ENCODE assay signal across 8 mouse cellular contexts in the genomic region with DNA sequence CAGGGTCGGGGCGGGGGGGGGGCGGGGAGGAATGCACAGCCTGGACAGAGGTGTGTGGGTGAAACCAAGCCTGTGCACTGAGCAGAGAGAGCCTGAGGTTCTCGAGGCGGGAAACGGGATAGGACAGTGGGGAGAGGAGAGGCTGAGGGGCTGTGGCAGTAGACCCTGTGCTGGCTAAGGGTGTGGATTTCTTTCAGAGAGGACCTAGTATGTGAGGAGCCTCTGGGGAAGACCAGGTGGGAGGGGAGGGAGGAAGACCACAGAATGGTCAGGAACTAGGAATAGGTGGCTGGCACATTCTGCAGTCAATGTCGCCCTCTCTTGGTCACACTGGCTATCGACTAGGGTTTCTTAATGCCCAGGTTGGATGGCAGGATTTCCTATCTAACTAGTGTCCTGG. TPM values are rescaled to one million over a fixed set of nuclear protein-coding genes. Genes with fewer than 3 reads are reported as not detected.
A peak's percentile ranks its signal among the peaks of the same experiment; 100 is the strongest.
DNase-seq lines count a peak whose midpoint lies in the region; ATAC-seq and TF ChIP-seq lines count a peak whose summit lies in the region.
"Had no signal": no experiment of that assay in that cellular context is flagged by ENCODE, and none has a peak within 500 bp of the region (broad histone marks: within the 10 kb centered on the region; RNA-seq: fewer than 3 reads in every experiment).

No protein-coding gene starts in this region.

- peaks cover 41% of the 10 kb centered on the region for H3K27me3 ChIP-seq in G1E (ENCODE audit: insufficient read depth, low read length)
- H3K27me3 ChIP-seq in hindbrain, embryonic 11.5 days (ENCODE audit: control insufficient read depth, insufficient read depth, low read length), result peaks cover 3% of the 10 kb centered on the region

- H3K4me1 ChIP-seq in G1E (ENCODE audit: insufficient read depth, low read depth, low read length), result peaks cover 5% of the 10 kb centered on the region
- H3K4me1 ChIP-seq in hindbrain, embryonic 11.5 days (replicated peaks; ENCODE audit: control insufficient read depth, insufficient read depth, low read length), result peaks cover 3% of the 10 kb centered on the region

- no peak overlapping the region for H3K27ac ChIP-seq in hindbrain, embryonic 11.5 days (ENCODE audit: low read depth, low read length)
- H3K27ac ChIP-seq: heart, embryonic 13.5 days had no signal

- peak; percentile 45; the same call in 1 of the 2 replicates for TF ChIP-seq CTCF in G1E (IDR thresholded peaks at IDR 0.05; ENCODE audit: low read depth, low read length)

- WGBS in hindbrain, embryonic 11.5 days, result 41% methylated on average over 8 of the region's 8 CpGs

- no peak overlapping the region for H3K4me2 ChIP-seq in hindbrain, embryonic 11.5 days (replicated peaks; ENCODE audit: low read depth, low read length)
- H3K4me2 ChIP-seq: heart, embryonic 13.5 days had no signal

- H3K4me3 ChIP-seq in G1E (ENCODE audit: low read depth, low read length), result no peak overlapping the region
- no peak overlapping the region for H3K4me3 ChIP-seq in hindbrain, embryonic 11.5 days (ENCODE audit: low read depth, low read length)
- H3K4me3 ChIP-seq: heart, embryonic 13.5 days had no signal

- peak; percentile 26 for DNase-seq in G1E (ENCODE audit: low spot score)
- DNase-seq in adrenal gland, postnatal 14 days, result peak; percentile 80
- peak; percentile 25 for DNase-seq in fibroblast of lung, adult 2 months (ENCODE audit: low read depth)
- peak; percentile 84 for DNase-seq in hindbrain, embryonic 11.5 days (ENCODE audit: low spot score)
- peak; percentile 70 to 82 for DNase-seq in layer of hippocampus, postnatal 14 days (ENCODE audit: low spot score in 2 of 2)
- peak; percentile 75 for DNase-seq in right cerebral cortex, postnatal 4 days

- H3K9ac ChIP-seq in hindbrain, embryonic 11.5 days (ENCODE audit: low read depth, low read length), result no peak overlapping the region

- H3K36me3 ChIP-seq in G1E (replicated peaks), result no peaks in the 10 kb centered on the region
- no peaks in the 10 kb centered on the region for H3K36me3 ChIP-seq in hindbrain, embryonic 11.5 days (ENCODE audit: control insufficient read depth, insufficient read depth, low read length)
- H3K36me3 ChIP-seq: heart, embryonic 13.5 days had no signal

- ATAC-seq in G1E (ENCODE audit: extremely low read depth, insufficient number of reproducible peaks, low FRiP score, poor library complexity, severe bottlenecking), result no peak
- ATAC-seq in hindbrain, embryonic 11.5 days (ENCODE audit: low FRiP score), result peak; percentile 62; the same call in 1 of the 2 replicates
- ATAC-seq in megakaryocyte progenitor cell, adult 5-6 weeks (replicated peaks; ENCODE audit: poor library complexity), result 0 out of 2 replicates have a peak, but pooled peaks have one; percentile 41

- H3K9me3 ChIP-seq in G1E (replicated peaks), result no peaks in the 10 kb centered on the region
- no peaks in the 10 kb centered on the region for H3K9me3 ChIP-seq in hindbrain, embryonic 11.5 days (ENCODE audit: control insufficient read depth, low read length)
- H3K9me3 ChIP-seq: heart, embryonic 13.5 days had no signal

RNA-seq across cellular contexts. Expression of a gene that starts 15.4 kb away (rescaled TPM):
- total RNA-seq in G1E (2014; fragmentation: Nextera tagmentation) (not detected in 2 replicates), G1E (2017) (not detected in 2 replicates)
- not detected in 2 replicates for polyA plus RNA-seq in G1E (2012)
- not detected in 2 replicates for total RNA-seq in adrenal gland, postnatal 14 days (2021)
- 1.3 and 1.8 TPM in 2 replicates for polyA plus RNA-seq in hindbrain, embryonic 11.5 days (2014; fragmentation: Nextera tagmentation; extraction: Ambion mirVana)
- total RNA-seq in layer of hippocampus, postnatal 14 days (2021), result 1 to 10 TPM; 3.3 to 4.6 TPM
- total RNA-seq in megakaryocyte progenitor cell, adult 5-6 weeks (2015), result not detected in 2 replicates
- not detected in 2 replicates for total RNA-seq in megakaryocyte progenitor cell, adult 5-6 weeks (2017)

RNA-seq across cellular contexts. Expression of a gene that starts 27.3 kb away (rescaled TPM):
- total RNA-seq in G1E (2014; fragmentation: Nextera tagmentation) (not detected in 2 replicates), G1E (2017) (0.16 TPM in 1 of 2 replicates, not detected in the other)
- not detected in 2 replicates for polyA plus RNA-seq in G1E (2012)
- total RNA-seq in adrenal gland, postnatal 14 days (2021), result 0.15 TPM in 1 of 2 replicates, not detected in the other
- 0.07 and 0.12 TPM in 2 replicates for polyA plus RNA-seq in hindbrain, embryonic 11.5 days (2014; fragmentation: Nextera tagmentation; extraction: Ambion mirVana)
- under 1 TPM; 0.14 to 0.16 TPM for total RNA-seq in layer of hippocampus, postnatal 14 days (2021)
- total RNA-seq in megakaryocyte progenitor cell, adult 5-6 weeks (2015), result not detected in 2 replicates
- not detected in 2 replicates for total RNA-seq in megakaryocyte progenitor cell, adult 5-6 weeks (2017)

RNA-seq across cellular contexts. Expression of a gene that starts 36.2 kb away (rescaled TPM):
- total RNA-seq in G1E (2014; fragmentation: Nextera tagmentation) (not detected in 2 replicates), G1E (2017) (under 0.01 and 0.22 TPM in 2 replicates)
- not detected in 2 replicates for polyA plus RNA-seq in G1E (2012)
- 38.4 and 45.4 TPM in 2 replicates for total RNA-seq in adrenal gland, postnatal 14 days (2021)
- polyA plus RNA-seq in hindbrain, embryonic 11.5 days (2014; fragmentation: Nextera tagmentation; extraction: Ambion mirVana), result 5.9 and 6.5 TPM in 2 replicates
- total RNA-seq in layer of hippocampus, postnatal 14 days (2021), result 10 to 100 TPM; 80.9 to 98.4 TPM
- 0.32 TPM in 1 of 2 replicates, not detected in the other for total RNA-seq in megakaryocyte progenitor cell, adult 5-6 weeks (2015)
- not detected in 2 replicates for total RNA-seq in megakaryocyte progenitor cell, adult 5-6 weeks (2017)

Comparison
In these comparisons a context has a peak if more than half of its experiments do, and no peak if none do; other contexts are left out.
1. DNase-seq: peak in every context shown above with its lines; median percentile 84 in hindbrain, embryonic 11.5 days; 80 in adrenal gland, postnatal 14 days; 76 in layer of hippocampus, postnatal 14 days; 75 in right cerebral cortex, postnatal 4 days; 26 in G1E; 25 in fibroblast of lung, adult 2 months.
2. RNA of a gene that starts 36.2 kb away (total RNA-seq): 80.9 to 98.4 TPM in layer of hippocampus, postnatal 14 days and 38.4 to 45.4 TPM in adrenal gland, postnatal 14 days; 0.32 TPM in megakaryocyte progenitor cell, adult 5-6 weeks and under 0.01 to 0.22 TPM in G1E; every median in the first group is over 10 times any median in the second.